Mouse (Mus musculus): ENCODE data around the gene Gm11096.

DNA sequence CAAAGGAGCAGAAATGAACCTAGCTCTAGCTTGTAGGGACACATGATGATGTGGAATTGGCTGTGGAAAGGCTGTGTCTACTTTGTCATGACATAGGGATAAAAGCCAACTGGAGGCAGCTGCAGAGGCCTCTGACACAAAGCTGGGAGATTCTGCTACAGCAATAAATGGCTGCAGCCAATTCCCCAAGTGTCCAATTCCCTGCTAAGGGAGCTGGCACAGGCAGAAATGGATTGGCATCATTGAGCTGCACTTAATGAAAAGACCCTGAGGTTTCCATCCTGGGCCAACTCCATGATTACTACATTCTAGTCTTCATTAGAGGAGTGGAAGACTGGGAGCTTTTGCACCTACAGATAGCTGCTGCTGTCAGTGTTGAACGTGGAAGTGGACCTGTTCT lies 44.8 kb downstream of the Gm11096 start:
- TF ChIP-seq POLR2A (IDR thresholded peaks at IDR 0.05; ENCODE audit: insufficient read length, low read depth) (no peak), TCF12 (IDR thresholded peaks at IDR 0.05; ENCODE audit: insufficient read depth, poor library complexity, severe bottlenecking) (no peak), MYOG (IDR thresholded peaks at IDR 0.05; ENCODE audit: control insufficient read depth in 1 of 3, insufficient read depth in 1 of 3, insufficient read length in 2 of 3, low read depth in 2 of 3) (peak in 1 of 3 experiments; percentile 16), POLR2AphosphoS2 (IDR thresholded peaks at IDR 0.05; ENCODE audit: insufficient read length, low read depth) (no peak), CEBPB (IDR thresholded peaks at IDR 0.05; ENCODE audit: insufficient read depth, poor library complexity, severe bottlenecking) (no peak), USF1 (IDR thresholded peaks at IDR 0.05; ENCODE audit: low read depth) (no peak), MYOD1 (IDR thresholded peaks at IDR 0.05; ENCODE audit: control insufficient read depth in 1 of 3, insufficient read length in 2 of 3, low read depth in 2 of 3) (peak in 1 of 3 experiments; percentile 22), E2F4 (IDR thresholded peaks at IDR 0.05; ENCODE audit: insufficient read depth) (no peak), MAX (IDR thresholded peaks at IDR 0.05; ENCODE audit: low read depth) (no peak), SRF (IDR thresholded peaks at IDR 0.05; ENCODE audit: control insufficient read depth, insufficient read length, low read depth) (no peak), TCF3 (IDR thresholded peaks at IDR 0.05; ENCODE audit: insufficient read length, low read depth) (no peak), REST (IDR thresholded peaks at IDR 0.05; ENCODE audit: insufficient read depth, insufficient read length) (no peak)

Measured in myocyte (in vitro differentiated cells).